Mouse (Mus musculus) retina, postnatal 7 days (tissue): ENCODE measurements around the gene Gan.

Source experiments
- DNase-seq: peaks from one replicate; pipeline ENCODE4 v3.0.0-alpha.2; 2012; ENCODE audit warnings: low read depth, low spot score

Gan gene

GRCm38 (mm10) chr8:117158135-117158761, at the start of gene Gan:
Gene Gan (plus strand): TSS chr8:117158135.
- DNase-seq, result no peak

GRCm38 (mm10) chr8:117109018-117109711, 48.8 kb upstream of the Gan start:
- no peak for DNase-seq

GRCm38 (mm10) chr8:117109801-117110390, 48.0 kb upstream of the Gan start:
- DNase-seq, result no peak

GRCm38 (mm10) chr8:117111641-117112040, 46.3 kb upstream of the Gan start:
- DNase-seq, result no peak

- no peak for DNase-seq
Observed at GRCm38 (mm10) chr8:117112261-117112660, 45.7 kb upstream of the Gan start.

- no peak for DNase-seq
Observed at GRCm38 (mm10) chr8:117115094-117115493, 42.8 kb upstream of the Gan start.

GRCm38 (mm10) chr8:117115676-117116446, 42.1 kb upstream of the Gan start:
- DNase-seq, result no peak

- DNase-seq, result no peak
Observed at GRCm38 (mm10) chr8:117116534-117116933, 41.4 kb upstream of the Gan start.

GRCm38 (mm10) chr8:117118409-117118808, 39.5 kb upstream of the Gan start:
- DNase-seq, result no peak

- DNase-seq, result no peak
Observed at GRCm38 (mm10) chr8:117121277-117121676, 36.7 kb upstream of the Gan start.

GRCm38 (mm10) chr8:117123850-117124633, 33.9 kb upstream of the Gan start:
- DNase-seq, result no peak

- DNase-seq, result no peak
Observed at GRCm38 (mm10) chr8:117125854-117126253, 32.1 kb upstream of the Gan start.

GRCm38 (mm10) chr8:117126411-117126810, 31.5 kb upstream of the Gan start:
- DNase-seq, result no peak

- DNase-seq, result no peak
Observed at GRCm38 (mm10) chr8:117127063-117127462, 30.9 kb upstream of the Gan start.

- no peak for DNase-seq
Observed at GRCm38 (mm10) chr8:117133702-117134101, 24.2 kb upstream of the Gan start.

GRCm38 (mm10) chr8:117136351-117136750, 21.6 kb upstream of the Gan start:
- no peak for DNase-seq

- no peak for DNase-seq
Observed at GRCm38 (mm10) chr8:117136763-117137162, 21.2 kb upstream of the Gan start.

- no peak for DNase-seq
Observed at GRCm38 (mm10) chr8:117137357-117137756, 20.6 kb upstream of the Gan start.

- DNase-seq, result no peak
Observed at GRCm38 (mm10) chr8:117148520-117148919, 9.4 kb upstream of the Gan start.

GRCm38 (mm10) chr8:117156149-117156548, 1.8 kb upstream of the Gan start:
- DNase-seq, result no peak
